Mouse (Mus musculus) brain, embryonic 14.5 days (tissue): ENCODE data around the gene Nell1.

Experiments
- CTCF ChIP-seq: fragments of 200-500 bp; IDR thresholded peaks from 2 replicates; pipeline ENCODE4 v1.5.1; 2012; ENCODE audit warnings: inconsistent platforms, mild to moderate bottlenecking, moderate library complexity, borderline replicate concordance; ENCODE audit not compliant: insufficient read depth, insufficient read length; ENCODE audit errors: extremely low read depth
- POLR2A ChIP-seq: fragments of 200-500 bp; IDR thresholded peaks from 2 replicates; pipeline ENCODE4 v1.6.1; 2012; ENCODE audit warnings: mild to moderate bottlenecking, inconsistent platforms, borderline replicate concordance; ENCODE audit not compliant: poor library complexity, insufficient read depth, insufficient read length, severe bottlenecking; ENCODE audit errors: extremely low read depth

GRCm38 (mm10) chr7:50193955-50194354 lies 219.3 kb downstream of the Nell1 start:
- TF ChIP-seq POLR2A (no peak), CTCF (no peak)
